Mouse (Mus musculus) heart, embryonic 11.5 days (tissue): ENCODE measurements around the gene Serpinb6e. TPM values are rescaled to one million over a fixed set of nuclear protein-coding genes. Genes with fewer than 3 reads are reported as not detected.

ENCODE experiments used
- ATAC-seq: fragments of 200-750 bp; cut with Nextera tagmentation; replicated peaks from 2 replicates; pipeline ENCODE4 v1.8.0; 2017; ENCODE audit warnings: moderate library complexity; ENCODE audit not compliant: insufficient number of reproducible peaks, low FRiP score, low TSS enrichment
- H3K27ac ChIP-seq: fragments of 300-500 bp; sonication (generic); 2 replicates; pipeline ENCODE4 v1.5.1; 2014; ENCODE audit warnings: mild to moderate bottlenecking, low read depth, low read length
- H3K27me3 ChIP-seq: fragments of 300-500 bp; sonication (generic); 2 replicates; pipeline ENCODE4 v1.6.1; 2014; ENCODE audit warnings: mild to moderate bottlenecking, low read length, mixed read lengths; ENCODE audit not compliant: control insufficient read depth, insufficient read depth
- H3K36me3 ChIP-seq: fragments of 300-500 bp; sonication (generic); 2 replicates; pipeline ENCODE4 v1.6.1; 2014; ENCODE audit warnings: mild to moderate bottlenecking, low read length, moderate library complexity, mixed read lengths; ENCODE audit not compliant: control insufficient read depth, insufficient read depth
- H3K4me1 ChIP-seq: fragments of 300-500 bp; sonication (generic); 2 replicates; pipeline ENCODE4 v1.6.1; 2014; ENCODE audit warnings: low read length; ENCODE audit not compliant: control insufficient read depth, insufficient read depth
- H3K4me2 ChIP-seq: fragments of 300-500 bp; sonication (generic); 2 replicates; pipeline ENCODE4 v1.6.1; 2014; ENCODE audit warnings: mild to moderate bottlenecking, moderate library complexity
- H3K4me3 ChIP-seq: fragments of 300-500 bp; sonication (generic); 2 replicates; pipeline ENCODE4 v1.5.1; 2014; ENCODE audit warnings: low read depth, low read length
- H3K9ac ChIP-seq: fragments of 300-500 bp; sonication (generic); 2 replicates; pipeline ENCODE4 v1.6.1; 2014; ENCODE audit warnings: mild to moderate bottlenecking, low read depth, low read length, moderate library complexity
- H3K9me3 ChIP-seq: fragments of 300-500 bp; sonication (generic); replicated peaks from 2 replicates; pipeline ENCODE4 v1.6.1; 2016; ENCODE audit warnings: low read length; ENCODE audit not compliant: control insufficient read depth
- WGBS: fragments of 180-500 bp; shearing (Covaris S2); extraction: QIAGEN DNeasy Blood & Tissue Kit; methylation state at CpG from one replicate; pipeline ENCODE4 v1.1.7; 2014; ENCODE audit not compliant: insufficient replicate concordance; 5-methylcytosine and 5-hydroxymethylcytosine counted together
- polyA plus RNA-seq: library from polyadenylated mRNA; unstranded; fragments of >200 nt; fragmentation: Nextera tagmentation; extraction: Ambion mirVana; gene quantifications from 2 replicates; pipeline ENCODE4 v1.2.1, GENCODE M21; 2014

The Serpinb6e gene
- not detected in 2 replicates for polyA plus RNA-seq

DNA sequence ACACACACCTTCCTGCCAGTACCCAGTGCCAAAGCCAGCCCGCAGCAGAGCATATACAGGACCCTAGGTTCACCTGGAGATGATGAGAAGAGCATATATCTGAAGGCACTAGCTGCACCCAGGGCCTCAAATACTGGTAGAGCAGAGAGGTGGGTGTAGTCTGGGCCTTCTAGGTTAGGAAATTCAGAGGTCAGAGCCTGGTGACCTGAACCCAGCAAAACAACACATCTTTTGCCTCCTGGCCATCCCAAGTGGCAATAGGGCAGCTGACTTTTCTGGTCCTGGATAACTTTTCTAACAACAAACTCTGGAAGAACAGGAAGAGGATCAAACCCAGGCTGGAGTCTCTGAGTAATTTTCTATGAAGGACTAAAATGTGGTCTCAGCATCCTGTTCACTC is at the start of gene Serpinb6e:
Gene Serpinb6e (minus strand): TSS at position 101 of the 400 bp plus-strand sequence.
- no peaks in the 10 kb centered on the region for H3K36me3 ChIP-seq
- 56% methylated on average over 1 of the region's 1 CpGs for WGBS
- no peak for ATAC-seq
- H3K27ac ChIP-seq = no peak within 1 kb of the TSS
- H3K4me1 ChIP-seq = no peaks in the 10 kb centered on the region
- no peaks in the 10 kb centered on the region for H3K9me3 ChIP-seq
- no peak within 1 kb of the TSS for H3K4me2 ChIP-seq
- H3K9ac ChIP-seq = no peak within 1 kb of the TSS
- no peaks in the 10 kb centered on the region for H3K27me3 ChIP-seq
- H3K4me3 ChIP-seq = no peak within 1 kb of the TSS

DNA sequence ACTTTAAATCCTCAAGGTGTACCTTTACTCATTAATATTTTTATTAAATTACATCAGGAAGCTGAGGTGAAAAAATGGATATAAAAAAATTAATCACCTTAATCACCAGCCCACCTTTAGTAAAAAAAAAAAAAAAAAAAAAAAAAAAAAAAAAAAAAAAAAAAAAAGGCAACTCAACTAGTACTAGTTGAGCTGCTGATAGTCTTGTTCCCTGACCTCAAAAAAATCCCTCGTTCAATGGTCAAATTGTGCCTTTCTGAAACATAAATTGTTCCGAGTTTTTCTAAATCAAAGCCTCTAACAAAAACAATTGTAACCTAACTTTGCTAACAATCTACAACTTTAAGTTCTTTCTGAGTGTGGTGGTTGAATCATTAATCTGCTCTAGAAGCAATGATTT is 12.5 kb downstream of the Serpinb6e start:
- no peaks in the 10 kb centered on the region for H3K27me3 ChIP-seq
- no peaks in the 10 kb centered on the region for H3K36me3 ChIP-seq
- WGBS = 75% methylated on average over 2 of the region's 2 CpGs
- no peak overlapping the region for H3K27ac ChIP-seq
- no peak overlapping the region for H3K9ac ChIP-seq
- ATAC-seq = no peak
- H3K4me1 ChIP-seq = no peaks in the 10 kb centered on the region
- no peak overlapping the region for H3K4me3 ChIP-seq
- no peak overlapping the region for H3K4me2 ChIP-seq
- no peaks in the 10 kb centered on the region for H3K9me3 ChIP-seq

DNA sequence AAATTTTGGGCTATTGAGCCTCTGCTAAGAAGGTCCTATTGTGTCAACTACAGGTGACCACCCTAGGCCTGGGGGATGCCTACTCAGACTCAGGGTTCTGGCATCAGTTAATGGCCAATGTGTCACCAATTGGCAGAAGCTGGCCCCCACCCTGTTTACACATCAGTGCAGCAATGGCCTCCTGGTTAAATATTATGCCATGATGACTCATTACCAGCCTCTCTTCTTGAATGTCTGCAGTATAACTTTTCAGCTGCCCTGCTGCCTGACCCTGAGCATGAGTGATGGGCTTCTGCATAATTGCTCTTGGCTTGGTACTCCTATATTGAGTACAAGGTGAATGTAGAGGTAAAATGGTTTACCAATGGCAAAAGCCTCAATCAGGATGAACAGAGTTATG is 19.8 kb downstream of the Serpinb6e start:
- Histone ChIP-seq H3K27ac (no peak overlapping the region), H3K9ac (no peak overlapping the region), H3K4me3 (no peak overlapping the region), H3K36me3 (no peaks in the 10 kb centered on the region), H3K4me2 (no peak overlapping the region), H3K27me3 (no peaks in the 10 kb centered on the region), H3K4me1 (no peaks in the 10 kb centered on the region), H3K9me3 (0 out of 2 replicates have a peak, but pooled peaks cover 2% of the 10 kb centered on the region)
- no peak for ATAC-seq

DNA sequence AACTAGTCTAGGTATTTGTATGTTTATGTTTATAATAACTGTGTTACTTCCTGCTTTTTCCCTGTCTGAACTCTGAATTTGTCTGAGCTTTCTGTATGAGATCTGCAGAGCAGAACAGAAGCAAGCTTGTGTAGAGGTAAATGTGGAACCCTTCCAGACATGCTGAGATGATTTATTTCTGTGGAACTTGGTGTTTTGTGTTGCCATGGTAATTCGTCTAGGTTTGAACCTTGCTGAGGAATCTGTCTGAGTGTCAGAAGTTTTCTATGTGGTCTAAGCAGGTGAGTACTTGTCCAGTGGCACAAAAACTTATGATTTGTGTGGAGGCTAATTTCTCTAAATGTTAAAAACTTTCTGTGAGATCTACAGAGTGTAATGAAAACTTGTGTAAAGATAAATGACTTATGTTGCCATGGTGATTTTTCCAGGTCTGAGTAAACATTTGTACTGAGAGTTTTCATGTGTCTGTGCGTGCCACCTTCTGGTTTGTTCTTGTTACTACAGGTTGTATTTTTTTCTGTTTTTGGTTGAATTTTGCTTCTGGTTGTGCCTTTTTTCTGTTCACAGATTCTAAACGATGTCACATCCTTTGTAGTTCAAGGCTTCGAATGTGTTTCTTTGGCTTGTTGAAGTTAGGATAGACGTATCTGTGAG is 21.6 kb downstream of the Serpinb6e start:
- Histone ChIP-seq H3K4me1 (no peaks in the 10 kb centered on the region), H3K4me3 (no peak overlapping the region), H3K9me3 (0 out of 2 replicates have a peak, but pooled peaks cover 2% of the 10 kb centered on the region), H3K9ac (no peak overlapping the region), H3K4me2 (no peak overlapping the region), H3K27ac (no peak overlapping the region), H3K36me3 (no peaks in the 10 kb centered on the region), H3K27me3 (no peaks in the 10 kb centered on the region)
- ATAC-seq = no peak
- WGBS = 69% methylated on average over 5 of the region's 5 CpGs

Other genes starting within 250 kb of the Serpinb6e start
- not detected in 2 replicates for gene Serpinb6d, start 182.0 kb downstream of the Serpinb6e start, polyA plus RNA-seq
- gene Serpinb6c, start 62.3 kb upstream of the Serpinb6e start, polyA plus RNA-seq = not detected in 2 replicates
- gene Nqo2, start 121.3 kb upstream of the Serpinb6e start, polyA plus RNA-seq = 29.6 and 35.1 TPM in 2 replicates
- 11.2 and 11.6 TPM in 2 replicates for gene Ripk1, start 159.0 kb upstream of the Serpinb6e start, polyA plus RNA-seq
- gene Serpinb6a, start 159.4 kb upstream of the Serpinb6e start, polyA plus RNA-seq = 45.0 and 45.6 TPM in 2 replicates
- gene Bphl, start 194.2 kb upstream of the Serpinb6e start, polyA plus RNA-seq = 42.4 and 44.8 TPM in 2 replicates
- gene Tubb2a, start 234.6 kb upstream of the Serpinb6e start, polyA plus RNA-seq = 96.2 and 112 TPM in 2 replicates